Mouse (Mus musculus): ENCODE results near the gene Ceacam3. TPM values are rescaled to one million over a fixed set of nuclear protein-coding genes. Genes with fewer than 3 reads are reported as not detected.
"Not testable (repeated sequence)": the region's sequence is repeated elsewhere in the genome, so short reads cannot be mapped to it uniquely, and the experiment has no call there.

The Ceacam3 gene
- total RNA-seq (2012; rRNA removed) (not detected in 2 replicates), total RNA-seq (2014; rRNA removed) (not detected in 2 replicates), polyA plus RNA-seq (2012; ENCODE audit: insufficient read length, low read depth) (not detected in 2 replicates)

- DNase-seq (ENCODE audit: extremely low read depth): no peak
- Histone ChIP-seq H3K27ac (ENCODE audit: insufficient read depth, low read depth) (no peak within 1 kb of the TSS), H3K4me2 (ENCODE audit: insufficient read depth, low read depth, poor library complexity, severe bottlenecking) (no peak within 1 kb of the TSS), H3K27me3 (replicated peaks) (peaks cover 69% of the 10 kb centered on the region), H3K4me3 (replicated peaks in 1 of 3; ENCODE audit: low read depth in 2 of 3, low read length in 2 of 3, poor library complexity in 1 of 3) (no peak within 1 kb of the TSS), H3K36me3 (replicated peaks in 1 of 2; ENCODE audit: control insufficient read depth in 1 of 2, insufficient read depth in 1 of 2, low read length in 1 of 2) (no peaks in the 10 kb centered on the region), H3K9ac (ENCODE audit: insufficient read depth, low read depth) (no peak within 1 kb of the TSS), H3K4me1 (ENCODE audit: control insufficient read depth in 1 of 2, insufficient read depth in 2 of 2) (no peaks in the 10 kb centered on the region), H3K79me2 (replicated peaks; ENCODE audit: control insufficient read depth, extremely low read depth, insufficient read depth, poor library complexity, severe bottlenecking) (no peaks in the 10 kb centered on the region), H3K9me3 (replicated peaks; ENCODE audit: low read length) (no peaks in the 10 kb centered on the region)
- TF ChIP-seq SIN3A (IDR thresholded peaks at IDR 0.05; ENCODE audit: low read length) (no peak), JUN (IDR thresholded peaks at IDR 0.05; ENCODE audit: insufficient read depth, low read depth, low read length) (no peak), ETS1 (conservative IDR thresholded peaks at IDR 0.05; ENCODE audit: low read depth, low read length) (no peak), RAD21 (IDR thresholded peaks at IDR 0.05; ENCODE audit: low read depth, low read length) (no peak)
- dilution Hi-C loops (cut with MboI; ENCODE audit: extremely low pct_ligation_motif_present, extremely low pct_unique_long_range_greater_than_20kb, low sequenced_read_pairs): no loop called here
- in situ Hi-C loops (cut with MboI; ENCODE audit: low pct_ligation_motif_present, low pct_unique_long_range_greater_than_20kb, low sequenced_read_pairs): loop anchor here (10.0 kb wide), 1 partner anchor 1115 kb away; no protein-coding TSS in a partner anchor
Observed at GRCm38 (mm10) chr7:17149931-17150330, at the start of gene Ceacam3. Gene Ceacam3 (plus strand): TSS chr7:17150282.

- H3K36me3 ChIP-seq (replicated peaks in 1 of 2; ENCODE audit: control insufficient read depth in 1 of 2, insufficient read depth in 1 of 2, low read length in 1 of 2); H3K27ac ChIP-seq (ENCODE audit: insufficient read depth, low read depth); H3K9me3 ChIP-seq (replicated peaks; ENCODE audit: low read length); H3K4me2 ChIP-seq (ENCODE audit: insufficient read depth, low read depth, poor library complexity, severe bottlenecking); H3K9ac ChIP-seq (ENCODE audit: insufficient read depth, low read depth); DNase-seq (ENCODE audit: extremely low read depth); H3K4me3 ChIP-seq (replicated peaks in 1 of 3; ENCODE audit: low read depth in 2 of 3, low read length in 2 of 3, poor library complexity in 1 of 3); H3K4me1 ChIP-seq (ENCODE audit: control insufficient read depth in 1 of 2, insufficient read depth in 2 of 2); in situ Hi-C loops (cut with MboI; ENCODE audit: low pct_ligation_motif_present, low pct_unique_long_range_greater_than_20kb, low sequenced_read_pairs); H3K79me2 ChIP-seq (replicated peaks; ENCODE audit: control insufficient read depth, extremely low read depth, insufficient read depth, poor library complexity, severe bottlenecking); dilution Hi-C loops (cut with MboI; ENCODE audit: extremely low pct_ligation_motif_present, extremely low pct_unique_long_range_greater_than_20kb, low sequenced_read_pairs): not testable (repeated sequence)
- H3K27me3 ChIP-seq (replicated peaks): peaks cover 37% of the 10 kb centered on the region
Observed at GRCm38 (mm10) chr7:17101631-17102030, 48.5 kb upstream of the Ceacam3 start.

GRCm38 (mm10) chr7:17135307-17135706 lies 14.8 kb upstream of the Ceacam3 start:
- no peaks in the 10 kb centered on the region for H3K79me2 ChIP-seq (replicated peaks; ENCODE audit: control insufficient read depth, extremely low read depth, insufficient read depth, poor library complexity, severe bottlenecking)
- no peak overlapping the region for H3K9ac ChIP-seq (ENCODE audit: insufficient read depth, low read depth)
- no peak for TF ChIP-seq JUND (conservative IDR thresholded peaks at IDR 0.05; ENCODE audit: low read depth, low read length)
- TF ChIP-seq RAD21 (IDR thresholded peaks at IDR 0.05; ENCODE audit: low read depth, low read length): no peak
- TF ChIP-seq CTCF (conservative IDR thresholded peaks at IDR 0.05 in 1 of 2, IDR thresholded peaks at IDR 0.05 in 1 of 2; ENCODE audit: low read depth in 2 of 2, low read length in 2 of 2): no peak
- TF ChIP-seq ETS1 (conservative IDR thresholded peaks at IDR 0.05; ENCODE audit: low read depth, low read length): no peak
- no peak for TF ChIP-seq MAFK (IDR thresholded peaks at IDR 0.05; ENCODE audit: insufficient replicate concordance, low read length)
- TF ChIP-seq JUN (IDR thresholded peaks at IDR 0.05; ENCODE audit: insufficient read depth, low read depth, low read length): no peak
- no peak for TF ChIP-seq CHD1 (IDR thresholded peaks at IDR 0.05; ENCODE audit: low read depth, low read length)
- no peak for TF ChIP-seq EP300 (IDR thresholded peaks at IDR 0.05; ENCODE audit: low read length)
- no peak for TF ChIP-seq GABPA (IDR thresholded peaks at IDR 0.05; ENCODE audit: insufficient replicate concordance, low read depth, low read length)
- TF ChIP-seq ELF1 (IDR thresholded peaks at IDR 0.05; ENCODE audit: low read depth, low read length): no peak
- TF ChIP-seq KAT2A (IDR thresholded peaks at IDR 0.05; ENCODE audit: insufficient replicate concordance, low read length): no peak
- TF ChIP-seq RCOR1 (conservative IDR thresholded peaks at IDR 0.05; ENCODE audit: low read depth, low read length): no peak
- TF ChIP-seq SIN3A (IDR thresholded peaks at IDR 0.05; ENCODE audit: low read length): no peak
- no peak for TF ChIP-seq MAZ (IDR thresholded peaks at IDR 0.05; ENCODE audit: low read depth, low read length)
- no peak for TF ChIP-seq NELFE (IDR thresholded peaks at IDR 0.05; ENCODE audit: low read depth, low read length)
- TF ChIP-seq CHD2 (IDR thresholded peaks at IDR 0.05; ENCODE audit: low read length): no peak
- no peak for TF ChIP-seq MAX (IDR thresholded peaks at IDR 0.05; ENCODE audit: low read length)
- no peak for TF ChIP-seq E2F4 (IDR thresholded peaks at IDR 0.05; ENCODE audit: insufficient replicate concordance, low read depth, low read length)
- no peak for TF ChIP-seq MYC (IDR thresholded peaks at IDR 0.05; ENCODE audit: low read depth, low read length)
- TF ChIP-seq IRF4 (IDR thresholded peaks at IDR 0.05; ENCODE audit: low read depth, low read length): no peak
- no peaks in the 10 kb centered on the region for H3K9me3 ChIP-seq (replicated peaks; ENCODE audit: low read length)
- no peak overlapping the region for H3K4me3 ChIP-seq (replicated peaks in 1 of 3; ENCODE audit: low read depth in 2 of 3, low read length in 2 of 3, poor library complexity in 1 of 3)
- H3K4me2 ChIP-seq (ENCODE audit: insufficient read depth, low read depth, poor library complexity, severe bottlenecking): no peak overlapping the region
- dilution Hi-C loops (cut with MboI; ENCODE audit: extremely low pct_ligation_motif_present, extremely low pct_unique_long_range_greater_than_20kb, low sequenced_read_pairs) (no loop called here), in situ Hi-C loops (cut with MboI; ENCODE audit: low pct_ligation_motif_present, low pct_unique_long_range_greater_than_20kb, low sequenced_read_pairs) (no loop called here)
- no peak for DNase-seq (ENCODE audit: extremely low read depth)
- no peak overlapping the region for H3K27ac ChIP-seq (ENCODE audit: insufficient read depth, low read depth)
- peaks cover 42% of the 10 kb centered on the region for H3K27me3 ChIP-seq (replicated peaks)
- H3K36me3 ChIP-seq (replicated peaks in 1 of 2; ENCODE audit: control insufficient read depth in 1 of 2, insufficient read depth in 1 of 2, low read length in 1 of 2): no peaks in the 10 kb centered on the region
- no peaks in the 10 kb centered on the region for H3K4me1 ChIP-seq (ENCODE audit: control insufficient read depth in 1 of 2, insufficient read depth in 2 of 2)

All from CH12.LX (cell line).